Mouse (Mus musculus): ENCODE measurements at regions not wholly inside any gene's neighbourhood (a gene's known extent, or its start where the extent isn't known, plus 50 kb on each side); places are given as distances from the start of the nearest gene placed in this dataset.
A peak's percentile ranks its signal among the peaks of the same experiment; 100 is the strongest.

GRCm38 (mm10) chr4:33581180-33581591 lies 271.1 kb downstream of the Rngtt start:
- ATAC-seq (replicated peaks; ENCODE audit: extremely low read depth, insufficient read depth, low FRiP score), result no peak
- H3K4me2 ChIP-seq (ENCODE audit: low read depth, low read length), result no peak overlapping the region
- peaks cover 13% of the 10 kb centered on the region for H3K27me3 ChIP-seq (ENCODE audit: control insufficient read depth, insufficient read depth, low read length)
- no peak overlapping the region for H3K4me3 ChIP-seq (ENCODE audit: low read length)
- WGBS, result 76% methylated on average over 15 of the region's 15 CpGs
- no peak overlapping the region for H3K9ac ChIP-seq (ENCODE audit: low read length)
- peaks cover 7% of the 10 kb centered on the region for H3K9me3 ChIP-seq (replicated peaks; ENCODE audit: control insufficient read depth, low read length)
- H3K4me1 ChIP-seq (ENCODE audit: control insufficient read depth, insufficient read depth, low read length), result no peaks in the 10 kb centered on the region; the same call in 1 of the 2 replicates
- H3K36me3 ChIP-seq (ENCODE audit: control insufficient read depth, insufficient read depth), result no peaks in the 10 kb centered on the region
- no peak overlapping the region for H3K27ac ChIP-seq (ENCODE audit: low read length)

GRCm38 (mm10) chr4:33581766-33582525 lies 271.8 kb downstream of the Rngtt start:
- 70% methylated on average over 17 of the region's 17 CpGs for WGBS
- Histone ChIP-seq H3K4me3 (ENCODE audit: low read length) (no peak overlapping the region), H3K9ac (ENCODE audit: low read length) (no peak overlapping the region), H3K4me2 (ENCODE audit: low read depth, low read length) (no peak overlapping the region), H3K36me3 (ENCODE audit: control insufficient read depth, insufficient read depth) (no peaks in the 10 kb centered on the region), H3K27ac (ENCODE audit: low read length) (no peak overlapping the region), H3K27me3 (ENCODE audit: control insufficient read depth, insufficient read depth, low read length) (peaks cover 13% of the 10 kb centered on the region), H3K9me3 (replicated peaks; ENCODE audit: control insufficient read depth, low read length) (peaks cover 7% of the 10 kb centered on the region), H3K4me1 (ENCODE audit: control insufficient read depth, insufficient read depth, low read length) (peaks cover 5% of the 10 kb centered on the region)
- no peak for ATAC-seq (replicated peaks; ENCODE audit: extremely low read depth, insufficient read depth, low FRiP score)

- ATAC-seq (replicated peaks; ENCODE audit: extremely low read depth, insufficient read depth, low FRiP score), result no peak
- Histone ChIP-seq H3K4me3 (ENCODE audit: low read length) (no peak overlapping the region), H3K9ac (ENCODE audit: low read length) (no peak overlapping the region), H3K4me1 (ENCODE audit: control insufficient read depth, insufficient read depth, low read length) (peaks cover 15% of the 10 kb centered on the region), H3K27ac (ENCODE audit: low read length) (no peak overlapping the region), H3K9me3 (replicated peaks; ENCODE audit: control insufficient read depth, low read length) (no peaks in the 10 kb centered on the region), H3K36me3 (ENCODE audit: control insufficient read depth, insufficient read depth) (no peaks in the 10 kb centered on the region), H3K4me2 (ENCODE audit: low read depth, low read length) (no peak overlapping the region), H3K27me3 (ENCODE audit: control insufficient read depth, insufficient read depth, low read length) (peaks cover 13% of the 10 kb centered on the region)
- WGBS, result 77% methylated on average over 15 of the region's 15 CpGs
Measured at GRCm38 (mm10) chr4:33582986-33583720, 273.0 kb downstream of the Rngtt start.

DNA sequence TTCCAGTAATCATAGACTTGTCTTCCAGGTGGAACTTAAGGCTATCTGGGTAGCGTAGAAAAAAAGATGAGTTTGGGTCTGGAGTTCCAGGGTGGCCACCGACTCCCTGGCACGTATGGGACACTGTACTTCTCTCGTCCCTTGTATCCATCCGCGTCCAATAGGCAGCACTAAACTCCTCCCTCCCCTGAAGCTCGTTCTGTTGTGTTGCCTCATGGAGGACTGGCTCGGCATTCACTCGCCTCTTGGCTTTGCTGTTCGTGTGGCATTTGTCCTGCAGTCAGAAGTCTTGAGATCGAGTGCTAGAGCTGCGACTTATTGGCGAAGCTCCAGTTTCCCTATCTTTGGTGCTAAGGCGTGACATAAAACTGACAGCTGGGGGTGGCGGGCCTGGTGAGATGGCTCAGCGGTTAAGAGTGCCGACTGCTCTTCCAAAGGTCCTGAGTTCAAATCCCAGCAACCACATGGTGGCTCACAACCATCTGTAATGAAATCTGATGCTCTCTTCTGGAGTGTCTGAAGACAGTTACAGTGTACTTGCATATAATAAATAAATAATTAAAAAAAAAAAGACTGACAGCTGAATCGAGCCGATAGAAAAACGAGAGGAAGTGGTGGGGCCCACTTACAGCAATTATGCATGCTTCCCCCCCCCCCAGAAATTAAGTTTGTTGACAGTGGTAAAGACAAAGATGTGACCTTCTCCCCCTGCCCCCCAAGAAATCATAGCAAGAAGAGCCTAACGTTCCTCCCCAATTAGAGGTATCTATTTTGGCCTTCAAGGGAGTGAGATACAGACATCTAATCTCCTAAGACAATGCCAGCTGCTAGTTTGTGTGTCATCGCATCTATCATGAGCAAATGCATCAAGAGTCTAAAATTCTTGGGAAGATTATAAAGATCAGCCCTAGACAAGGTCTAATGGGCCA lies 274.1 kb downstream of the Rngtt start:
- Histone ChIP-seq H3K4me3 (ENCODE audit: low read length) (no peak overlapping the region), H3K27ac (ENCODE audit: low read length) (no peak overlapping the region), H3K9me3 (replicated peaks; ENCODE audit: control insufficient read depth, low read length) (no peaks in the 10 kb centered on the region), H3K9ac (ENCODE audit: low read length) (no peak overlapping the region), H3K27me3 (ENCODE audit: control insufficient read depth, insufficient read depth, low read length) (peaks cover 14% of the 10 kb centered on the region), H3K36me3 (ENCODE audit: control insufficient read depth, insufficient read depth) (no peaks in the 10 kb centered on the region), H3K4me2 (ENCODE audit: low read depth, low read length) (no peak overlapping the region), H3K4me1 (ENCODE audit: control insufficient read depth, insufficient read depth, low read length) (peaks cover 15% of the 10 kb centered on the region)
- ATAC-seq (replicated peaks; ENCODE audit: extremely low read depth, insufficient read depth, low FRiP score), result no peak
- WGBS, result 80% methylated on average over 22 of the region's 22 CpGs

DNA sequence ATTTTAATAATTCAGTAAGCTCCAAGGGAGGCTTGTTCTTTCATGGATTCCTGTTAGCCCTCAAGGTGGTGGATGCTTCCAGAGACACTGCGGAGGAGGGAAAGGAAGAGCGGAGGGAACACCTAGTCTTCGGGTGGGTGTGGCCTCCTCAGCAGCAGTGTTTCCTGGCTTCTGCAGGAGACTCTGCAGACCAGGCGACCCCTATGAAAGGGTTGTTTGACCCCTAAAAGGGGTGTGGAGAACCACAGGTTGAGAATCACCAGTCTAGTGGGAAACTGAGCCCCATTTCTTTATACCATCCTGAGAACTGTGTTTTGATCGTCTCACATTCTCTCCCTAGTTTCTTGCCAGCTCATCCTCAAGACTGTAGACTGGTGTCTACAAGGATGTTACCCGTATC lies 275.7 kb downstream of the Rngtt start:
- Histone ChIP-seq H3K27me3 (ENCODE audit: control insufficient read depth, insufficient read depth, low read length) (peaks cover 13% of the 10 kb centered on the region), H3K9me3 (replicated peaks; ENCODE audit: control insufficient read depth, low read length) (no peaks in the 10 kb centered on the region), H3K9ac (ENCODE audit: low read length) (no peak overlapping the region), H3K27ac (ENCODE audit: low read length) (no peak overlapping the region), H3K36me3 (ENCODE audit: control insufficient read depth, insufficient read depth) (no peaks in the 10 kb centered on the region), H3K4me1 (ENCODE audit: control insufficient read depth, insufficient read depth, low read length) (peaks cover 15% of the 10 kb centered on the region), H3K4me3 (ENCODE audit: low read length) (no peak overlapping the region), H3K4me2 (ENCODE audit: low read depth, low read length) (no peak overlapping the region)
- ATAC-seq (replicated peaks; ENCODE audit: extremely low read depth, insufficient read depth, low FRiP score), result no peak
- WGBS, result 81% methylated on average over 6 of the region's 6 CpGs

DNA sequence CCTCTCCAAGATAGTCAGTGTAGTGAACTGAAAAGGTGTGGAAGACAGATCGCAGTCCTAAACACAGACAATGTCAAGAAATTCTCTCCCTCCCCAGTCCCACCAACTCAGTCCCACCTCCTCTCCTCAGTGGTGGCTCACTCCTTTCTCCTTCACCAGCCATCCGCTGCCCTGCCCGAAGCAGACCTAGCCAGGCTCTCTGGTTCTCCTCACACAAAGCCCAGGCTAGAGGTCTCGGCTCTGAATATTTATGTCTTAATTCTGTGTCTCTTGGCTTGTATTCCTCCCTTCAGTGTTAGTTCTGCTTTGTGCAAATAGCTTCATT lies 276.1 kb downstream of the Rngtt start:
- no peak overlapping the region for H3K27ac ChIP-seq (ENCODE audit: low read length)
- no peak overlapping the region for H3K9ac ChIP-seq (ENCODE audit: low read length)
- H3K9me3 ChIP-seq (replicated peaks; ENCODE audit: control insufficient read depth, low read length), result 0 out of 2 replicates have a peak, but pooled peaks cover under 1% of the 10 kb centered on the region
- peaks cover 11% of the 10 kb centered on the region for H3K27me3 ChIP-seq (ENCODE audit: control insufficient read depth, insufficient read depth, low read length)
- H3K4me3 ChIP-seq (ENCODE audit: low read length), result no peak overlapping the region
- WGBS, result 61% methylated on average over 4 of the region's 4 CpGs
- H3K36me3 ChIP-seq (ENCODE audit: control insufficient read depth, insufficient read depth), result no peaks in the 10 kb centered on the region
- peak overlapping the region; percentile 63 for H3K4me2 ChIP-seq (ENCODE audit: low read depth, low read length)
- peaks cover 15% of the 10 kb centered on the region for H3K4me1 ChIP-seq (ENCODE audit: control insufficient read depth, insufficient read depth, low read length)
- ATAC-seq (replicated peaks; ENCODE audit: extremely low read depth, insufficient read depth, low FRiP score), result no peak

DNA sequence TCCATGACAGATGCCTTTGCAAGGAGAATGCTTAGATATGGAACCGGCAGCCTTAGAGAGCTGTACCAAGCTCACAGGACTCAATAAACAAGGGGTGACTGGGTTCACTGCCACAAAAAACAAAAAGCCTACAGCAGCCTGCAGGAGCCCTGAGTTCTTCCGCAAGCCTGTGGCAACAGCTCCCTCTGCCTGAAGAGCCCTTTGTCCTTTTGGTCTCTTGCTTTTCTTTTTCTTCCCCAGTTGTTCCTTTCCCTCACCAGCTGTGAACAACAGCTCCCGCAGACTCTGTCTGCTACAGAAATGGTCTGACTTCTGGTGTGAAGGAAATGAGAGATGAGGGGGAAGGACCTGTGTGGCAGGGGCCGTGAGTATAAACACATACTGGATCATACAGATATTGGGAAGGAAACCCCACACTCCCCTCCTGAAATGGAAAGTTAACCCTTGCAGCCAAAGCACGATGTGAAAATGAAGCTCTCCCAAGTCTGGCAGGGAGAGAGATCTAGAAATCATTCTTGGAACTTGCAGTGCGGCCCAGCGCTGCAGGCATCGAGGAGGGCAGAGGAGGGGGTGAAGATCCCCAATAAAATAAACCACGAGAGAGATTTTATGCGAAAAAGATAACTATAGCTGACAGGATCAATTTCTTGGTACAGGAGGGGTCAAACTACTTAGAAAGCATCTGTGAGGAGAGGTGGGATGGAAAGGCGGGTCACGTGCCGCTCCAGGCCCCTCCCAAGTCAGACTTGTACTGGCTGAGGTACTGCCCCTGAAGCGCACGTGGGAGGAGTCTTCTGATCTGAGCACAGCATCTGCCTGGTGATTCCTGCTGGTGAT lies 276.7 kb downstream of the Rngtt start:
- ATAC-seq (replicated peaks; ENCODE audit: extremely low read depth, insufficient read depth, low FRiP score), result 0 out of 2 replicates have a peak, but pooled peaks have one; percentile 65
- Histone ChIP-seq H3K27ac (ENCODE audit: low read length) (no peak overlapping the region), H3K4me3 (ENCODE audit: low read length) (peak overlapping the region; percentile 32), H3K9me3 (replicated peaks; ENCODE audit: control insufficient read depth, low read length) (0 out of 2 replicates have a peak, but pooled peaks cover 2% of the 10 kb centered on the region), H3K27me3 (ENCODE audit: control insufficient read depth, insufficient read depth, low read length) (peaks cover 9% of the 10 kb centered on the region), H3K4me2 (ENCODE audit: low read depth, low read length) (peak overlapping the region; percentile 63), H3K9ac (ENCODE audit: low read length) (0 out of 2 replicates have a peak overlapping the region, but pooled peaks have one; percentile 5), H3K36me3 (ENCODE audit: control insufficient read depth, insufficient read depth) (no peaks in the 10 kb centered on the region), H3K4me1 (ENCODE audit: control insufficient read depth, insufficient read depth, low read length) (peaks cover 15% of the 10 kb centered on the region)
- WGBS, result 10% methylated on average over 15 of the region's 15 CpGs

DNA sequence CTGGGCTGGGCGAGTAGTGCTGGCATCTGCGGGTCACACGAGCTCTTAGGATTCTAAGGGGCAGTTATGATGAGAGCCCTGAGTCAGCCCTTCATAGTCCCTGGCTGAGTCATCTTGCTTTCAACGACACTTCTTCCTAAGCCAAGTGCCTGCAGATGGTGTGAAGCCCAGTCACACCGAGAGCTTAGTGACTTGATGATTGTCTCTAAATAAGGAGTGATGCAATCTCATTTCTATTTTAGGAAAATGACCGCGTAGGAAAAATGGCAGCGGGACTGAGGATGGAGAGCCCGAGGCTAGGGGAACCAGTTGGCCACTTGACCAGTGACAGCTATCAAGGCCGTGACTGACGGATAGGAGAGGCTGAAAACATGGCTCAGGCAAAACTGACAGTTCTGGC lies 277.6 kb downstream of the Rngtt start:
- no peak overlapping the region for H3K4me3 ChIP-seq (ENCODE audit: low read length)
- H3K4me1 ChIP-seq (ENCODE audit: control insufficient read depth, insufficient read depth, low read length), result peaks cover 15% of the 10 kb centered on the region
- H3K36me3 ChIP-seq (ENCODE audit: control insufficient read depth, insufficient read depth), result no peaks in the 10 kb centered on the region
- no peak overlapping the region for H3K9ac ChIP-seq (ENCODE audit: low read length)
- H3K27me3 ChIP-seq (ENCODE audit: control insufficient read depth, insufficient read depth, low read length), result peaks cover 9% of the 10 kb centered on the region
- H3K9me3 ChIP-seq (replicated peaks; ENCODE audit: control insufficient read depth, low read length), result peaks cover 8% of the 10 kb centered on the region; the same call in 1 of the 2 replicates
- peak overlapping the region; percentile 63 for H3K4me2 ChIP-seq (ENCODE audit: low read depth, low read length)
- no peak overlapping the region for H3K27ac ChIP-seq (ENCODE audit: low read length)
- peak; percentile 58; the same call in 1 of the 2 replicates for ATAC-seq (replicated peaks; ENCODE audit: extremely low read depth, insufficient read depth, low FRiP score)
- WGBS, result 34% methylated on average over 11 of the region's 11 CpGs
